Mouse (Mus musculus) heart, embryonic 12.5 days (tissue): Measurements from ENCODE around the gene Kalrn. TPM values are rescaled to one million over a fixed set of nuclear protein-coding genes. Genes with fewer than 3 reads are reported as not detected.

ENCODE experiments used
- ATAC-seq: fragments of 200-750 bp; cut with Nextera tagmentation; 2 replicates; pipeline ENCODE4 v1.8.0; 2017; ENCODE audit warnings: moderate TSS enrichment, moderate library complexity; ENCODE audit not compliant: insufficient number of reproducible peaks, low FRiP score
- H3K27ac ChIP-seq: fragments of 300-500 bp; sonication (generic); 2 replicates; pipeline ENCODE4 v1.5.1; 2016; ENCODE audit warnings: mild to moderate bottlenecking, moderate library complexity; ENCODE audit not compliant: poor library complexity, severe bottlenecking
- H3K27me3 ChIP-seq: fragments of 300-500 bp; sonication (generic); replicated peaks from 2 replicates; pipeline ENCODE4 v1.6.1; 2016; ENCODE audit warnings: mild to moderate bottlenecking, moderate library complexity
- H3K36me3 ChIP-seq: fragments of 300-500 bp; sonication (generic); 2 replicates; pipeline ENCODE4 v1.6.1; 2016; ENCODE audit warnings: mild to moderate bottlenecking, moderate library complexity
- H3K4me1 ChIP-seq: fragments of 300-500 bp; sonication (generic); replicated peaks from 2 replicates; pipeline ENCODE4 v1.6.1; 2016; ENCODE audit warnings: mild to moderate bottlenecking
- H3K4me2 ChIP-seq: fragments of 300-500 bp; sonication (generic); 2 replicates; pipeline ENCODE4 v1.6.1; 2016; ENCODE audit warnings: mild to moderate bottlenecking, moderate library complexity
- H3K4me3 ChIP-seq: fragments of 300-500 bp; sonication (generic); 2 replicates; pipeline ENCODE4 v1.5.1; 2016; ENCODE audit warnings: mild to moderate bottlenecking
- H3K9ac ChIP-seq: fragments of 300-500 bp; sonication (generic); 2 replicates; pipeline ENCODE4 v1.6.1; 2016; ENCODE audit warnings: mild to moderate bottlenecking, moderate library complexity
- H3K9me3 ChIP-seq: fragments of 300-500 bp; sonication (generic); replicated peaks from 2 replicates; pipeline ENCODE4 v1.6.1; 2016; ENCODE audit warnings: mild to moderate bottlenecking, moderate library complexity
- whole genome bisulfite sequencing: fragments of 180-500 bp; shearing (Covaris S2); methylation state at CpG from one replicate; pipeline ENCODE4 v1.1.7; 2016; 5-methylcytosine and 5-hydroxymethylcytosine counted together
- polyA plus RNA-seq: library from polyadenylated mRNA; unstranded; fragments of >200 nt; fragmentation: Nextera tagmentation; extraction: Ambion mirVana; gene quantifications from 2 replicates; pipeline ENCODE4 v1.2.1, GENCODE M21; 2016

Gene Kalrn
- polyA plus RNA-seq, 1 experiment from 2014 or later, result 29.3 TPM

DNA sequence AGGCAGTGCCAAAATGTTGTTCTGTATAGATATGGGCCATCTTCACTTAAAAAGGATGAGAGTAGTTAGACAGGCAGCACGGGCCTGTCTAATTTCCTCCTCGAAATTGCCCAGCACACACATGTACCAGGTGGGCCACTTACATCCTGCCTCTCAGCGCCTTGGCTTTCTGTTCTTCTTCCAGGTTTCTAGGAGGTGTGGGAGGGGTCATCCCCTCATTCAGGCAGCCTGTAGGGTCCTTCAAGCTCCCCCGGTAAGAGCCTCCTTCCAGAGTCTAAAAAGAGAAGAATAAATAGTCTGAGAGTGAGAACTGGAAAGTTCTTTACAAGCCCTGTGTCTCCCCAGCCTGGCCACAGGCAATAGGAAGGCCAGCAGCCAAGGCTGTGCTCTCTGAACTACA is 533.6 kb downstream of the Kalrn start:
- Histone ChIP-seq H3K4me3 (no peak overlapping the region), H3K9ac (no peak overlapping the region), H3K4me1 (peaks cover 49% of the 10 kb centered on the region), H3K4me2 (no peak overlapping the region), H3K36me3 (peaks cover 15% of the 10 kb centered on the region), H3K27me3 (no peaks in the 10 kb centered on the region), H3K9me3 (no peaks in the 10 kb centered on the region), H3K27ac (no peak overlapping the region)
- WGBS, result 74% methylated on average over 4 of the region's 4 CpGs
- ATAC-seq, result no peak

DNA sequence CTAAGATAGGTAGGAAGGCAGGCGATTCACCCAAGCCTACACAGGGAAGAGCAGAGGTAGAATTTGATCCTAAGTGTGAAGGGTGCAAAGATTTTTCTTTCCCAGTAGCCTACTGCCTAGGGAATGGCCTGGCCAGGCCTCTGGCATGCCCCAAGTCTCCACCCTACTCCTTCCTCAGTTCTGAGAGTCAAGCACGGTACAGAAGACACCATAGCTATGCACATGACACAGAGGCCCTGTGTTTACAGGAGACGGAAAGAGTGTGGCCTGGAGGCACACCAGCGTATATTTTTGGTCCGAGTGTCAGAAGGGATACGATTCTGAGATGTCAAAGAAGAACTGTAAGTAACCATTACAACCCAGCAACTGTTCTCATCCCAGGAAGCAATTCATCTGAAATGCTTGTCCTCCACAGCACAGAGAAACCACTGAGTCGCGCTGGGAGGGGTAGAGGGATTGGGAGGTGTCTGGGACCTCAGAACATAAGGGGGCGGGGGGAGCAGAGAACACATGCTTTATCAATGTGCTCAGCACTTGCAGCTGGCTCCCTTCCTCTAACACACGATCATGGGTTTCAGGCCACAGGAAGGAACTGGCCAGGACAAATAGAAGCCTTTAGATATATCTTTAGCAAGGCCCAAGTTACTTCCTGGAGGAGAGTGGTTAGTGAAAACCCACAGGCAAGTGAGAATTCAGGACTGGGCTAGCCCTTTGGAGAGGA is 536.8 kb downstream of the Kalrn start:
- WGBS, result 47% methylated on average over 10 of the region's 10 CpGs
- peaks cover 43% of the 10 kb centered on the region for H3K36me3 ChIP-seq
- peak overlapping the region; percentile 34; the same call in 1 of the 2 replicates for H3K9ac ChIP-seq
- H3K4me1 ChIP-seq, result peaks cover 61% of the 10 kb centered on the region
- H3K4me3 ChIP-seq, result no peak overlapping the region
- peak; percentile 69 for ATAC-seq
- no peaks in the 10 kb centered on the region for H3K27me3 ChIP-seq
- peak overlapping the region; percentile 65 for H3K27ac ChIP-seq
- no peaks in the 10 kb centered on the region for H3K9me3 ChIP-seq
- H3K4me2 ChIP-seq, result 0 out of 2 replicates have a peak overlapping the region, but pooled peaks have one; percentile 7

GRCm38 (mm10) chr16:34035780-34036179 is 537.6 kb downstream of the Kalrn start:
- Histone ChIP-seq H3K4me2 (no peak overlapping the region), H3K4me1 (peaks cover 68% of the 10 kb centered on the region), H3K9me3 (no peaks in the 10 kb centered on the region), H3K27ac (no peak overlapping the region), H3K27me3 (no peaks in the 10 kb centered on the region), H3K9ac (no peak overlapping the region), H3K36me3 (peaks cover 43% of the 10 kb centered on the region), H3K4me3 (no peak overlapping the region)
- ATAC-seq, result no peak
- WGBS, result 79% methylated on average over 2 of the region's 2 CpGs

- Histone ChIP-seq H3K27me3 (no peaks in the 10 kb centered on the region), H3K27ac (no peak overlapping the region), H3K9ac (no peak overlapping the region), H3K9me3 (no peaks in the 10 kb centered on the region), H3K4me2 (no peak overlapping the region), H3K4me3 (no peak overlapping the region), H3K36me3 (peaks cover 37% of the 10 kb centered on the region), H3K4me1 (peaks cover 76% of the 10 kb centered on the region)
- 90% methylated on average over 17 of the region's 17 CpGs for WGBS
- ATAC-seq, result no peak
Measured at GRCm38 (mm10) chr16:34034267-34034666, 539.1 kb downstream of the Kalrn start.

- Histone ChIP-seq H3K27ac (peak overlapping the region; percentile 38), H3K9ac (no peak overlapping the region), H3K27me3 (no peaks in the 10 kb centered on the region), H3K4me1 (peaks cover 58% of the 10 kb centered on the region), H3K4me3 (no peak overlapping the region), H3K4me2 (no peak overlapping the region), H3K36me3 (peaks cover 49% of the 10 kb centered on the region), H3K9me3 (no peaks in the 10 kb centered on the region)
- ATAC-seq, result no peak
- 84% methylated on average over 12 of the region's 12 CpGs for WGBS
Measured at GRCm38 (mm10) chr16:34032011-34032645, 541.2 kb downstream of the Kalrn start.

GRCm38 (mm10) chr16:34031565-34031964 is 541.8 kb downstream of the Kalrn start:
- Histone ChIP-seq H3K4me1 (peaks cover 53% of the 10 kb centered on the region), H3K9ac (no peak overlapping the region)
- ATAC-seq, result peak; percentile 90

GRCm38 (mm10) chr16:34030379-34030778 is 543.0 kb downstream of the Kalrn start:
- peaks cover 42% of the 10 kb centered on the region for H3K4me1 ChIP-seq
- no peak overlapping the region for H3K4me3 ChIP-seq
- 65% methylated on average over 4 of the region's 4 CpGs for WGBS
- peak overlapping the region; percentile 61 for H3K27ac ChIP-seq
- H3K9ac ChIP-seq, result peak overlapping the region; percentile 43; the same call in 1 of the 2 replicates
- no peaks in the 10 kb centered on the region for H3K27me3 ChIP-seq
- ATAC-seq, result no peak
- peak overlapping the region; percentile 13 for H3K4me2 ChIP-seq
- no peaks in the 10 kb centered on the region for H3K9me3 ChIP-seq
- peaks cover 57% of the 10 kb centered on the region for H3K36me3 ChIP-seq

More at GRCm38 (mm10) chr16:34031565-34031964, 541.8 kb downstream of the Kalrn start:
- no peaks in the 10 kb centered on the region for H3K27me3 ChIP-seq
- WGBS, result 36% methylated on average over 9 of the region's 9 CpGs
- 0 out of 2 replicates have a peak overlapping the region, but pooled peaks have one; percentile 29 for H3K4me2 ChIP-seq
- peaks cover 54% of the 10 kb centered on the region for H3K36me3 ChIP-seq
- H3K9me3 ChIP-seq, result no peaks in the 10 kb centered on the region
- peak overlapping the region; percentile 61 for H3K27ac ChIP-seq
- no peak overlapping the region for H3K4me3 ChIP-seq

GRCm38 (mm10) chr16:34029790-34030189 is 543.5 kb downstream of the Kalrn start:
- Histone ChIP-seq H3K4me2 (no peak overlapping the region), H3K4me3 (no peak overlapping the region), H3K4me1 (peaks cover 36% of the 10 kb centered on the region), H3K36me3 (peaks cover 55% of the 10 kb centered on the region), H3K27ac (0 out of 2 replicates have a peak overlapping the region, but pooled peaks have one; percentile 61), H3K27me3 (no peaks in the 10 kb centered on the region), H3K9ac (no peak overlapping the region), H3K9me3 (no peaks in the 10 kb centered on the region)
- 78% methylated on average over 5 of the region's 5 CpGs for WGBS
- no peak for ATAC-seq

- peaks cover under 1% of the 10 kb centered on the region; the same call in 1 of the 2 replicates for H3K4me1 ChIP-seq
- 92% methylated on average over 8 of the region's 8 CpGs for WGBS
- peaks cover 57% of the 10 kb centered on the region for H3K36me3 ChIP-seq
- H3K4me3 ChIP-seq, result no peak overlapping the region
- H3K9ac ChIP-seq, result no peak overlapping the region
- H3K27ac ChIP-seq, result no peak overlapping the region
- no peak overlapping the region for H3K4me2 ChIP-seq
- 0 out of 2 replicates have a peak, but pooled peaks cover 5% of the 10 kb centered on the region for H3K9me3 ChIP-seq
- ATAC-seq, result no peak
- no peaks in the 10 kb centered on the region for H3K27me3 ChIP-seq
Measured at GRCm38 (mm10) chr16:34017241-34017640, 556.1 kb downstream of the Kalrn start.

DNA sequence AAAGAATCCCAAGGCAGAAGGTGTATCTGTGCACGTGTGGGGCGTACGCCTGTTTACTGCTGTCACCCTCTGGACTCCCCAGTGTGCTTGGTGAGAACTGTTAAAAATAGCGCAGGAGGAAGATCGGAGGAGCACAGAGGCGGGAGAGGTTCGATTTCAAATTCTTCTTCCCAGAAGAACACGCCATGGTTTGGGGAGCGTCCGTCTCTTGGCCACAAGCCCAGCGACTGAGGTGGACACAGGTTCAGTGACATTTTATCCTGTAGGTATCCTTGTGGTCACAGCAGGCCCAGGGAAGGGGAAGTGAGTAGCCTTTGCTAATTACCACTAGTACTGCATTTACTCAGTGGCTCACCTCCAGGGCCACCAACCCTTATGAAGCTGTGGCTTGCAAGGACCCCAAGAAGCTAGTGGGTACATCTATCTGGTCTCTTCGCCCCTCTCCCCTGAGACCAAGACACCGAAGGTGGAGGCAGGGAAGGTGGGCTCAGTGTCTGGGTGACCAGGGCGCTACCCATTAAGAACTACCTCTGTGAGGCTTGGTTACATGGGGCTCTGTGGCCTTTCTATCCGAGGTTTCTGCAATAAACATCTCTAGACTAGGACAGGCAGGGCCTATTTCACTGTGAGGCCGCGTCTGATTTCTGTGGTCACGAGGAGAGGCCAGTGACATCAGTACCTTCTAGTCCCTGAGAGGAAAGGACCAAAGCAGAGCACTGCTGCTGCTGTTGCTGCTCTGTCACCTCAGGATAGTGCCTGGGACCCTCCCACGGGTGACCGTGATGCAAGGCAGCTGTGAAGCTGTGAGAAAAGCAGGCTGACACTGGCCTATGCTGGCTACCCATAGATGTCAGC is 561.1 kb downstream of the Kalrn start:
- Histone ChIP-seq H3K27me3 (no peaks in the 10 kb centered on the region), H3K4me2 (no peak overlapping the region), H3K36me3 (peaks cover 72% of the 10 kb centered on the region), H3K9me3 (peaks cover 11% of the 10 kb centered on the region), H3K4me3 (no peak overlapping the region), H3K4me1 (peaks cover 12% of the 10 kb centered on the region), H3K27ac (no peak overlapping the region), H3K9ac (no peak overlapping the region)
- 69% methylated on average over 20 of the region's 20 CpGs for WGBS
- ATAC-seq, result no peak

- Histone ChIP-seq H3K27me3 (no peaks in the 10 kb centered on the region), H3K4me3 (no peak overlapping the region), H3K9me3 (peaks cover 11% of the 10 kb centered on the region), H3K4me2 (no peak overlapping the region), H3K9ac (no peak overlapping the region), H3K27ac (no peak overlapping the region), H3K4me1 (peaks cover 24% of the 10 kb centered on the region), H3K36me3 (peaks cover 46% of the 10 kb centered on the region)
- whole genome bisulfite sequencing, result 93% methylated on average over 2 of the region's 2 CpGs
- ATAC-seq, result no peak
Measured at GRCm38 (mm10) chr16:34009567-34009966, 563.8 kb downstream of the Kalrn start.
